Mouse (Mus musculus): Measurements from ENCODE around the gene Ppm1n. TPM values are rescaled to one million over a fixed set of nuclear protein-coding genes. Genes with fewer than 3 reads are reported as not detected.

The Ppm1n gene
- polyA plus RNA-seq, 1 experiment from 2014 or later: not detected

DNA sequence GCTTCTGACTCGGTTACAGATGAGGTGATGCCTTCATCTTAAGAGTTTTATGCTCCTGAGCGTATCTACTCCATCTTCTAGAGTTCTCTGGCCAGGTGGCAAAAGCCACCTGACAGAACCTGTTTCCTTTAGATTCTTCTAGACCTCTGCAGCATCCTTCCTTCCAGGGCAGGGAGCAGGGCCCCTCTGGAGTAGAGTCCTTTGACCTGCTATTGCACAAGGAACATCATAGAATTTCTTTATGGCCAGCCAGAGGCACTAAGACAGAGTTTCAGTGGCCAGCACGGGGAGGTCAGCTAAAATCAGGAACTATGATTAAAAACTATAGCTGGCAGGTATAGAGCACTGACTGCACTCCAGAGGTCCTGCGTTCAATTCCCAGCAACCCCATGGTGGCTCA, 27.8 kb downstream of the Ppm1n start:
- H3K36me3 ChIP-seq (ENCODE audit: insufficient read depth, low read length): peaks cover 10% of the 10 kb centered on the region; the same call in 1 of the 2 replicates
- TF ChIP-seq EP300 (IDR thresholded peaks at IDR 0.05) (no peak), CTCF (IDR thresholded peaks at IDR 0.05) (no peak)
- H3K4me2 ChIP-seq (replicated peaks; ENCODE audit: low read depth, low read length): no peak overlapping the region
- 78% methylated on average over 4 of the region's 4 CpGs for WGBS
- DNase-seq (ENCODE audit: low spot score) (no peak), ATAC-seq (no peak)
- no peaks in the 10 kb centered on the region for H3K27me3 ChIP-seq (replicated peaks; ENCODE audit: insufficient read depth, low read length)
- no peak overlapping the region for H3K27ac ChIP-seq (ENCODE audit: low read length)
- no peaks in the 10 kb centered on the region for H3K4me1 ChIP-seq (ENCODE audit: insufficient read depth, low read depth, low read length)
- no peak overlapping the region for H3K4me3 ChIP-seq (ENCODE audit: low read depth, low read length)
- H3K9ac ChIP-seq (replicated peaks; ENCODE audit: low read depth): no peak overlapping the region
- H3K9me3 ChIP-seq (ENCODE audit: low read length): no peaks in the 10 kb centered on the region

- no peaks in the 10 kb centered on the region for H3K9me3 ChIP-seq (ENCODE audit: low read length)
- WGBS: 84% methylated on average over 2 of the region's 2 CpGs
- no peak for ATAC-seq
Measured at GRCm38 (mm10) chr7:19247511-19247910, 32.4 kb downstream of the Ppm1n start.

DNA sequence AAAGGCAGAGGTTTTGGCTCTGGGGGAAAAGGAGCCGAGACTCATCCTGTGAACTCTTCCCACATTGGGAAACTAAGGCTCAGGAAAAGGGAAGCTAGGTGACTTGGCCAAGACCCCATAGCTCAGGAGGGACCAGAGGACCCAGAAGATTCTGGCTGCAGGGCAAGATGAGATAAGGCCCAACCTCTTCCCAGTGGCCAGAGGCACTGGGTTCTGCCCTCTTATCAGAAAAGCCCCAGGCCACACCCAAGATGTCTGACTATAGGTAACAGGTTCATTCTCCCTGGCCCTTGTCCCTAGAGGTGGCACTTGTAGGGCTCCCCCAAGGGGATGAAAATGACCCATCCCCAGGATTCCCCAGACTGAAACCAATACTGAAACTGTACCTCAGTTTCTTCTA, 33.0 kb downstream of the Ppm1n start:
- H3K4me1 ChIP-seq (ENCODE audit: insufficient read depth, low read depth, low read length): no peaks in the 10 kb centered on the region
- TF ChIP-seq CTCF (IDR thresholded peaks at IDR 0.05) (no peak), EP300 (IDR thresholded peaks at IDR 0.05) (no peak)
- H3K36me3 ChIP-seq (ENCODE audit: insufficient read depth, low read length): no peaks in the 10 kb centered on the region
- no peak overlapping the region for H3K4me2 ChIP-seq (replicated peaks; ENCODE audit: low read depth, low read length)
- no peak for DNase-seq (ENCODE audit: low spot score)
- H3K27ac ChIP-seq (ENCODE audit: low read length): no peak overlapping the region
- 92% methylated on average over 1 of the region's 1 CpGs for WGBS
- no peak overlapping the region for H3K9ac ChIP-seq (replicated peaks; ENCODE audit: low read depth)
- no peak for ATAC-seq
- H3K27me3 ChIP-seq (replicated peaks; ENCODE audit: insufficient read depth, low read length): no peaks in the 10 kb centered on the region
- no peaks in the 10 kb centered on the region for H3K9me3 ChIP-seq (ENCODE audit: low read length)
- no peak overlapping the region for H3K4me3 ChIP-seq (ENCODE audit: low read depth, low read length)

More at GRCm38 (mm10) chr7:19247511-19247910, 32.4 kb downstream of the Ppm1n start:
- H3K4me1 ChIP-seq (ENCODE audit: insufficient read depth, low read depth, low read length): no peaks in the 10 kb centered on the region
- no peak overlapping the region for H3K27ac ChIP-seq (ENCODE audit: low read length)
- TF ChIP-seq CTCF (IDR thresholded peaks at IDR 0.05): no peak
- no peak for TF ChIP-seq EP300 (IDR thresholded peaks at IDR 0.05)
- H3K27me3 ChIP-seq (replicated peaks; ENCODE audit: insufficient read depth, low read length): no peaks in the 10 kb centered on the region
- DNase-seq (ENCODE audit: low spot score): no peak
- no peaks in the 10 kb centered on the region for H3K36me3 ChIP-seq (ENCODE audit: insufficient read depth, low read length)
- no peak overlapping the region for H3K9ac ChIP-seq (replicated peaks; ENCODE audit: low read depth)
- no peak overlapping the region for H3K4me3 ChIP-seq (ENCODE audit: low read depth, low read length)
- H3K4me2 ChIP-seq (replicated peaks; ENCODE audit: low read depth, low read length): no peak overlapping the region

- H3K36me3 ChIP-seq (ENCODE audit: insufficient read depth, low read length): no peaks in the 10 kb centered on the region
- DNase-seq (ENCODE audit: low spot score) (no peak), ATAC-seq (no peak)
- H3K4me2 ChIP-seq (replicated peaks; ENCODE audit: low read depth, low read length): no peak overlapping the region
- no peak overlapping the region for H3K27ac ChIP-seq (ENCODE audit: low read length)
- no peak for TF ChIP-seq CTCF (IDR thresholded peaks at IDR 0.05)
- TF ChIP-seq EP300 (IDR thresholded peaks at IDR 0.05): no peak
- H3K9ac ChIP-seq (replicated peaks; ENCODE audit: low read depth): no peak overlapping the region
- no peaks in the 10 kb centered on the region for H3K27me3 ChIP-seq (replicated peaks; ENCODE audit: insufficient read depth, low read length)
- 85% methylated on average over 3 of the region's 3 CpGs for WGBS
- H3K4me1 ChIP-seq (ENCODE audit: insufficient read depth, low read depth, low read length): no peaks in the 10 kb centered on the region
- H3K9me3 ChIP-seq (ENCODE audit: low read length): no peaks in the 10 kb centered on the region
- H3K4me3 ChIP-seq (ENCODE audit: low read depth, low read length): no peak overlapping the region
Measured at GRCm38 (mm10) chr7:19245083-19245482, 34.8 kb downstream of the Ppm1n start.

DNA sequence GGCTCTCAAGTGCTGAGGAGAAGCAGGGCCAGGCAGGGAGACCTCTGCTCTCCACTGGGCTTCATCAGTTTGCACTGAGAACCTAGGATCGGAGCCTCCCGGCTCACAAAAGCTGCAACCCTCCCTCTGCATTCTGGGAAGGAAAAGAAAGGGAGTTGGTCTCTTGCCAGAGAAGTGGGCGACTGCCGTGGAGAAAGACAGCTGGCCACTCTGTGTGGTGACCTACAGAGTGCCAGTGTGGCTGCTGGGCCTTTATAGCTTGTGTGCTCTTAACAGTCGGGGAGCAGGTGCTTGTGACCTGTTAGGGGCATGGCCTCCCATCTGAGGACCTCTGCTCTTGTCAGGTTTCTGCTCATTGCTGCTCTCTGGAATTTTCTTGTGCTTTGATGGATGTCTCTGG, 36.0 kb downstream of the Ppm1n start:
- H3K4me1 ChIP-seq (ENCODE audit: insufficient read depth, low read depth, low read length): no peaks in the 10 kb centered on the region
- DNase-seq (ENCODE audit: low spot score): no peak
- H3K9me3 ChIP-seq (ENCODE audit: low read length): no peaks in the 10 kb centered on the region
- TF ChIP-seq CTCF (IDR thresholded peaks at IDR 0.05) (no peak), EP300 (IDR thresholded peaks at IDR 0.05) (no peak)
- H3K27ac ChIP-seq (ENCODE audit: low read length): no peak overlapping the region
- H3K27me3 ChIP-seq (replicated peaks; ENCODE audit: insufficient read depth, low read length): no peaks in the 10 kb centered on the region
- WGBS: 58% methylated on average over 5 of the region's 5 CpGs
- no peaks in the 10 kb centered on the region for H3K36me3 ChIP-seq (ENCODE audit: insufficient read depth, low read length)
- H3K4me2 ChIP-seq (replicated peaks; ENCODE audit: low read depth, low read length): no peak overlapping the region
- H3K4me3 ChIP-seq (ENCODE audit: low read depth, low read length): no peak overlapping the region
- H3K9ac ChIP-seq (replicated peaks; ENCODE audit: low read depth): no peak overlapping the region
- ATAC-seq: no peak

DNA sequence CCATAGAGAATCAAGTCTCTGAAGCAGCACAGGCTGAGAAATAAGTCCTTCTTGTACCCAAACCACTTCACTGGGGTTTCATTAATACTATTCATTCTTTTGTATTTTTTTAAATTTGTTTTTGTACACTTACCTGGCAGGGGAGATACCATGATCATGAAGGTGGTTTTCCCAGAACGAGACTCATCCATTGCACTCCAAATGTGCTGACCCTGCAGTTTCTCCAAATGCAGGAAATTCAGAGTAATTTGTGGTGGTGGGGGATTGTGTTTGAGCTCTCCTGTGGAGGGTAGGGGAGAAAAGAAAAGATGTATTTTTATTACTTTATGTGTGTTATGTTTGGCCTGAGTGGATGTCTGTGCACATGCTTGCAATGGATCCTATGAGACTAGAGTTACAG, 37.9 kb downstream of the Ppm1n start:
- Histone ChIP-seq H3K27me3 (replicated peaks; ENCODE audit: insufficient read depth, low read length) (no peaks in the 10 kb centered on the region), H3K36me3 (ENCODE audit: insufficient read depth, low read length) (no peaks in the 10 kb centered on the region), H3K9ac (replicated peaks; ENCODE audit: low read depth) (no peak overlapping the region), H3K4me1 (ENCODE audit: insufficient read depth, low read depth, low read length) (no peaks in the 10 kb centered on the region), H3K4me2 (replicated peaks; ENCODE audit: low read depth, low read length) (no peak overlapping the region), H3K27ac (ENCODE audit: low read length) (no peak overlapping the region), H3K9me3 (ENCODE audit: low read length) (no peaks in the 10 kb centered on the region), H3K4me3 (ENCODE audit: low read depth, low read length) (no peak overlapping the region)
- 88% methylated on average over 1 of the region's 1 CpGs for WGBS
- TF ChIP-seq CTCF (IDR thresholded peaks at IDR 0.05): no peak
- TF ChIP-seq EP300 (IDR thresholded peaks at IDR 0.05): no peak
- no peak for DNase-seq (ENCODE audit: low spot score)
- ATAC-seq: no peak

DNA sequence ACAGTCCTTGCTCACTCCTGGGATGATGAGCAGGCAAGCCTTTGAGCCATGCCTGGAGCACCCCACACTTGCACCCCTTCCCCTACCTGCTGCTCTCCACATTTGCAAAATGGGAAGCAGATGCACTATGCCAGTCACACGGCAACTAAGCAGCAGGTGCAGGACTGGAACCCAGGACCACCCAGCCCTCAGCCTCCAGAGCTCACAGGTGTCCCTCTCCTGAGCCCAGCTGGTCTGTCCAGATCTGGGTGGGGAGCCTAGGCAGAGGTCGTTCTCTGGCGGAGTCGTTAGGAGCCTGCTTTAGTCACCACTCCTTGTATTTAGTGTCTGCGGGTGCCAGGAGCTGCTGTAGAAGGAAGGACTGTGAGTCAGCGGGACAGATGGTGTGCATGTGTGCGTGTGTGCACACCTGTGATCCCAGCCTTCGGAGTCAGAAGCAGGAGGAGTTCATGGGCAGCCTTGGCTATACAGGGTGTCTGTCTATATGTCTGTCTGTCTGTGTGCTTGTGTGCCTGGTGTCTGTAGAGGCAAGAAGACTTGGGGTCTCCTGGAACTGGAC, 38.9 kb downstream of the Ppm1n start:
- no peak for TF ChIP-seq CTCF (IDR thresholded peaks at IDR 0.05)
- TF ChIP-seq EP300 (IDR thresholded peaks at IDR 0.05): no peak
- Histone ChIP-seq H3K27me3 (replicated peaks; ENCODE audit: insufficient read depth, low read length) (no peaks in the 10 kb centered on the region), H3K27ac (ENCODE audit: low read length) (no peak overlapping the region), H3K36me3 (ENCODE audit: insufficient read depth, low read length) (no peaks in the 10 kb centered on the region), H3K9ac (replicated peaks; ENCODE audit: low read depth) (no peak overlapping the region), H3K4me3 (ENCODE audit: low read depth, low read length) (no peak overlapping the region), H3K4me1 (ENCODE audit: insufficient read depth, low read depth, low read length) (no peaks in the 10 kb centered on the region), H3K4me2 (replicated peaks; ENCODE audit: low read depth, low read length) (no peak overlapping the region), H3K9me3 (ENCODE audit: low read length) (no peaks in the 10 kb centered on the region)
- DNase-seq (ENCODE audit: low spot score) (no peak), ATAC-seq (no peak)
- WGBS: 89% methylated on average over 8 of the region's 8 CpGs
